Mouse (Mus musculus): ENCODE data around the gene Ptprd. TPM values are rescaled to one million over a fixed set of nuclear protein-coding genes. Genes with fewer than 3 reads are reported as not detected.

The Ptprd gene
- polyA plus RNA-seq, 1 experiment from 2014 or later: 66.9 TPM

GRCm38 (mm10) chr4:76419641-76420040 is 1792.1 kb downstream of the Ptprd start:
- WGBS: 77% methylated on average over 2 of the region's 2 CpGs
- no peak for ATAC-seq (ENCODE audit: low FRiP score, low read depth)
- Histone ChIP-seq H3K27ac (no peak overlapping the region), H3K4me2 (replicated peaks) (no peak overlapping the region), H3K9ac (no peak overlapping the region), H3K36me3 (no peaks in the 10 kb centered on the region), H3K9me3 (no peaks in the 10 kb centered on the region), H3K4me3 (no peak overlapping the region), H3K4me1 (peaks cover 7% of the 10 kb centered on the region), H3K27me3 (replicated peaks) (no peaks in the 10 kb centered on the region)

GRCm38 (mm10) chr4:76417676-76418075 is 1794.1 kb downstream of the Ptprd start:
- no peaks in the 10 kb centered on the region for H3K27me3 ChIP-seq (replicated peaks)
- no peak overlapping the region for H3K4me3 ChIP-seq
- H3K27ac ChIP-seq: no peak overlapping the region
- no peaks in the 10 kb centered on the region for H3K36me3 ChIP-seq
- 90% methylated on average over 5 of the region's 5 CpGs for WGBS
- no peak overlapping the region for H3K4me2 ChIP-seq (replicated peaks)
- H3K9me3 ChIP-seq: no peaks in the 10 kb centered on the region
- peaks cover 7% of the 10 kb centered on the region for H3K4me1 ChIP-seq
- ATAC-seq (ENCODE audit: low FRiP score, low read depth): no peak
- no peak overlapping the region for H3K9ac ChIP-seq

GRCm38 (mm10) chr4:76415624-76416023 is 1796.1 kb downstream of the Ptprd start:
- H3K27me3 ChIP-seq (replicated peaks): no peaks in the 10 kb centered on the region
- no peak overlapping the region for H3K27ac ChIP-seq
- H3K9ac ChIP-seq: no peak overlapping the region
- H3K36me3 ChIP-seq: no peaks in the 10 kb centered on the region
- no peak overlapping the region for H3K4me3 ChIP-seq
- no peak overlapping the region for H3K4me2 ChIP-seq (replicated peaks)
- WGBS: 79% methylated on average over 5 of the region's 5 CpGs
- ATAC-seq (ENCODE audit: low FRiP score, low read depth): no peak
- no peaks in the 10 kb centered on the region for H3K9me3 ChIP-seq
- H3K4me1 ChIP-seq: peaks cover 7% of the 10 kb centered on the region

GRCm38 (mm10) chr4:76414591-76414990 is 1797.2 kb downstream of the Ptprd start:
- no peak overlapping the region for H3K4me3 ChIP-seq
- no peak overlapping the region for H3K9ac ChIP-seq
- H3K4me2 ChIP-seq (replicated peaks): no peak overlapping the region
- peaks cover 7% of the 10 kb centered on the region for H3K4me1 ChIP-seq
- H3K9me3 ChIP-seq: no peaks in the 10 kb centered on the region
- WGBS: 89% methylated on average over 4 of the region's 4 CpGs
- H3K27ac ChIP-seq: no peak overlapping the region
- no peaks in the 10 kb centered on the region for H3K27me3 ChIP-seq (replicated peaks)
- ATAC-seq (ENCODE audit: low FRiP score, low read depth): no peak
- H3K36me3 ChIP-seq: no peaks in the 10 kb centered on the region

GRCm38 (mm10) chr4:76410053-76410452 is 1801.7 kb downstream of the Ptprd start:
- Histone ChIP-seq H3K4me1 (0 out of 2 replicates have a peak, but pooled peaks cover 8% of the 10 kb centered on the region), H3K27ac (no peak overlapping the region), H3K9ac (no peak overlapping the region), H3K9me3 (no peaks in the 10 kb centered on the region), H3K27me3 (replicated peaks) (no peaks in the 10 kb centered on the region), H3K4me3 (no peak overlapping the region), H3K36me3 (no peaks in the 10 kb centered on the region), H3K4me2 (replicated peaks) (no peak overlapping the region)
- no peak for ATAC-seq (ENCODE audit: low FRiP score, low read depth)
- 10% methylated on average over 2 of the region's 2 CpGs for WGBS

- Histone ChIP-seq H3K27me3 (replicated peaks) (no peaks in the 10 kb centered on the region), H3K27ac (no peak overlapping the region), H3K4me2 (replicated peaks) (no peak overlapping the region), H3K4me1 (0 out of 2 replicates have a peak, but pooled peaks cover 8% of the 10 kb centered on the region), H3K36me3 (no peaks in the 10 kb centered on the region), H3K9me3 (no peaks in the 10 kb centered on the region), H3K9ac (no peak overlapping the region), H3K4me3 (no peak overlapping the region)
- ATAC-seq (ENCODE audit: low FRiP score, low read depth): no peak
- WGBS: 51% methylated on average over 3 of the region's 3 CpGs
These were observed 1802.6 kb downstream of the Ptprd start for GRCm38 (mm10) chr4:76409159-76409558.

GRCm38 (mm10) chr4:76405862-76406454 is 1805.8 kb downstream of the Ptprd start:
- Histone ChIP-seq H3K4me1 (0 out of 2 replicates have a peak, but pooled peaks cover 8% of the 10 kb centered on the region), H3K27me3 (replicated peaks) (no peaks in the 10 kb centered on the region), H3K4me3 (no peak overlapping the region), H3K9me3 (no peaks in the 10 kb centered on the region), H3K36me3 (no peaks in the 10 kb centered on the region), H3K27ac (no peak overlapping the region), H3K9ac (no peak overlapping the region), H3K4me2 (replicated peaks) (no peak overlapping the region)
- WGBS: 22% methylated on average over 5 of the region's 5 CpGs
- peak; percentile 29; the same call in 1 of the 2 replicates for ATAC-seq (ENCODE audit: low FRiP score, low read depth)

GRCm38 (mm10) chr4:76403219-76403618 is 1808.5 kb downstream of the Ptprd start:
- Histone ChIP-seq H3K9me3 (no peaks in the 10 kb centered on the region), H3K36me3 (no peaks in the 10 kb centered on the region), H3K4me2 (replicated peaks) (no peak overlapping the region), H3K4me1 (0 out of 2 replicates have a peak, but pooled peaks cover 8% of the 10 kb centered on the region), H3K9ac (no peak overlapping the region), H3K27ac (no peak overlapping the region), H3K27me3 (replicated peaks) (no peaks in the 10 kb centered on the region), H3K4me3 (no peak overlapping the region)
- WGBS: 91% methylated on average over 5 of the region's 5 CpGs
- no peak for ATAC-seq (ENCODE audit: low FRiP score, low read depth)

- Histone ChIP-seq H3K27me3 (replicated peaks) (no peaks in the 10 kb centered on the region), H3K4me3 (no peak overlapping the region), H3K4me1 (peaks cover 6% of the 10 kb centered on the region; the same call in 1 of the 2 replicates), H3K36me3 (no peaks in the 10 kb centered on the region), H3K9ac (no peak overlapping the region), H3K27ac (no peak overlapping the region), H3K4me2 (replicated peaks) (no peak overlapping the region), H3K9me3 (no peaks in the 10 kb centered on the region)
- ATAC-seq (ENCODE audit: low FRiP score, low read depth): no peak
- 86% methylated on average over 5 of the region's 5 CpGs for WGBS
These were observed 1823.9 kb downstream of the Ptprd start for GRCm38 (mm10) chr4:76387887-76388286.

GRCm38 (mm10) chr4:76386978-76387824 is 1824.6 kb downstream of the Ptprd start:
- Histone ChIP-seq H3K36me3 (no peaks in the 10 kb centered on the region), H3K4me3 (no peak overlapping the region), H3K27me3 (replicated peaks) (no peaks in the 10 kb centered on the region), H3K9ac (no peak overlapping the region), H3K4me2 (replicated peaks) (no peak overlapping the region), H3K9me3 (no peaks in the 10 kb centered on the region), H3K27ac (no peak overlapping the region), H3K4me1 (peaks cover 6% of the 10 kb centered on the region; the same call in 1 of the 2 replicates)
- 0 out of 2 replicates have a peak, but pooled peaks have one; percentile 41 for ATAC-seq (ENCODE audit: low FRiP score, low read depth)
- 55% methylated on average over 7 of the region's 7 CpGs for WGBS

- H3K27ac ChIP-seq: no peak overlapping the region
- 93% methylated on average over 5 of the region's 5 CpGs for WGBS
These were observed 1825.9 kb downstream of the Ptprd start for GRCm38 (mm10) chr4:76385818-76386217.

GRCm38 (mm10) chr4:76380312-76380917 is 1831.3 kb downstream of the Ptprd start:
- no peaks in the 10 kb centered on the region for H3K36me3 ChIP-seq
- no peaks in the 10 kb centered on the region for H3K9me3 ChIP-seq
- peak; percentile 39 for ATAC-seq (ENCODE audit: low FRiP score, low read depth)
- WGBS: 63% methylated on average over 6 of the region's 6 CpGs
- no peak overlapping the region for H3K4me3 ChIP-seq
- H3K4me2 ChIP-seq (replicated peaks): no peak overlapping the region
- no peaks in the 10 kb centered on the region for H3K4me1 ChIP-seq
- no peak overlapping the region for H3K9ac ChIP-seq
- no peak overlapping the region for H3K27ac ChIP-seq
- no peaks in the 10 kb centered on the region for H3K27me3 ChIP-seq (replicated peaks)

More at GRCm38 (mm10) chr4:76385818-76386217, 1825.9 kb downstream of the Ptprd start:
- ATAC-seq (ENCODE audit: low FRiP score, low read depth): no peak
- peaks cover 6% of the 10 kb centered on the region; the same call in 1 of the 2 replicates for H3K4me1 ChIP-seq
- H3K36me3 ChIP-seq: no peaks in the 10 kb centered on the region
- H3K4me3 ChIP-seq: no peak overlapping the region
- H3K9ac ChIP-seq: no peak overlapping the region
- no peaks in the 10 kb centered on the region for H3K27me3 ChIP-seq (replicated peaks)
- no peaks in the 10 kb centered on the region for H3K9me3 ChIP-seq
- H3K4me2 ChIP-seq (replicated peaks): no peak overlapping the region

Measured in neural tube, embryonic 12.5 days (tissue).